Mouse (Mus musculus) cortical plate, adult 2 months (tissue): ENCODE measurements around the gene Enpp4. TPM values are rescaled to one million over a fixed set of nuclear protein-coding genes. Genes with fewer than 3 reads are reported as not detected.

Experiments
- H3K27ac ChIP-seq: fragments of 200-500 bp; 2 replicates; pipeline ENCODE4 v1.5.1; 2012; ENCODE audit warnings: low read length, control low read depth, inconsistent platforms; ENCODE audit not compliant: insufficient read depth
- H3K4me1 ChIP-seq: fragments of 200-500 bp; 2 replicates; pipeline ENCODE4 v1.6.1; 2011; ENCODE audit warnings: low read length; ENCODE audit not compliant: control insufficient read depth, insufficient read depth
- H3K4me3 ChIP-seq: fragments of 200-500 bp; 2 replicates; pipeline ENCODE4 v1.5.1; 2011; ENCODE audit warnings: mild to moderate bottlenecking, low read length, control low read depth; ENCODE audit not compliant: insufficient read depth
- CTCF ChIP-seq: fragments of 200-500 bp; IDR thresholded peaks from 2 replicates; pipeline ENCODE4 v1.5.1; 2011; ENCODE audit warnings: mild to moderate bottlenecking, control low read depth, low read length; ENCODE audit not compliant: insufficient read depth; ENCODE audit errors: extremely low read depth
- POLR2A ChIP-seq: fragments of 200-500 bp; IDR thresholded peaks from 2 replicates; pipeline ENCODE4 v1.6.1; 2011; ENCODE audit warnings: mild to moderate bottlenecking, low read length, control low read depth; ENCODE audit not compliant: insufficient read depth; ENCODE audit errors: extremely low read depth
- polyA plus RNA-seq: library from polyadenylated mRNA; depleted of rRNA; stranded (reverse); fragments of >200 nt; gene quantifications from 2 replicates; pipeline ENCODE4 v1.2.3, GENCODE M21; 2012

Enpp4 gene
- polyA plus RNA-seq, 1 experiment: 14.4 TPM

DNA sequence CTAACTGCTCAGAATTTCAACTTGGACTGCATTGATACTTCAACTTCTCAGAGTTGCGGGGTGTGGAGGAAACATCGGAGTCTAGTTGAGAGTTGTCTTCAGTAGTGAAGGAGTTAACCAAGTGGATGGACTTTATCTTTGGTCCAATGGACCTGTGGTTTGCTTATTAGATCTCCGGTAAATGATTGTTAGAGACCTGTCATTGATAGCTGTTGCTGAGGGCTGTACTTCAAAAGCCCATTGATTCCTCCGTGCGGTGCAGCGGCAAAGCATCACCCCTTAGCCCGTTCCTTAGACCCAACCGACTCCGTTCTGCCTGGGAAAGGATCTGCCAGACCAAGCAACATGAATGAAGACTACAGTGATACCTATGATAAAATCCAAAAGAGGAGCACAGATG, 28.9 kb upstream of the Enpp4 start:
- Histone ChIP-seq H3K27ac (no peak overlapping the region), H3K4me1 (no peaks in the 10 kb centered on the region), H3K4me3 (no peak overlapping the region)
- no peak for TF ChIP-seq POLR2A
- TF ChIP-seq CTCF: no peak

DNA sequence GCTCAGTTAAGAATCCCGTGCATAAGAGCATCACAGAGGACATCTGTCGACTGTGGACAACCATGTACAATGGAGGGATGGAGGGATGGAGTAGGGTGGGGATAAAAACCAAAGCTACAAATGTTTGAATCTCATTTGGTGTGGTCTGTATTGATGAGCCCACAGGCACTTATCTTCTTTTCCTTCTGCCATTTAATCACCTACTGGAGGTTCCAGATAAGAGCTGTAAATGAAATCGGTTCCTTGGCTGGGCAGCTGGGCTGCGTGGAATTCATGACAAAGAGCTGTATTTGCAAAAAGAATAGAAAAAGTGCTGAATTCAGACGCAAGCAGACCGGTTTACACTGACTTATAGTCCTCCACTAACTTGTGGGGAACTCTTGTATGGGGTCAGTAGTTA, 28.5 kb upstream of the Enpp4 start:
- H3K4me1 ChIP-seq: no peaks in the 10 kb centered on the region
- H3K4me3 ChIP-seq: no peak overlapping the region
- H3K27ac ChIP-seq: no peak overlapping the region
- no peak for TF ChIP-seq POLR2A
- TF ChIP-seq CTCF: no peak

DNA sequence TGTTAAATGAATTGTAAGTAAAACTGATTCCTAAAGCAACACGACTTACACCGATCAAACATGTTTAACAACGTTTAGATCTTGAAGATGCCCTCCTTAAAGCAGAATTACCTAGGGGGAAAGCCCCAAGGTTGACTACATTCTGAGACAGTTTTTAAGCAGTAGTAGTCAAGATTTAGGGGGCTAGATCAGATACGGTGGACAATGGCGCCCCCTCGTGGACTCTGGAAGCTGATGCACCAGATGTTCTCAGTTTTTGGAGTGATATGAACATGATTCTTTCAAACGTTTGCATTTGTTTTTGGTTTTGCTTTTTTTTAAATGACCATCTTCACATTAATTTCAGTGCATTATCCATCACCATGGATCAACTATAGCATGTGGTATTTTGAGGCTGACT, 24.8 kb upstream of the Enpp4 start:
- Histone ChIP-seq H3K4me3 (no peak overlapping the region), H3K27ac (no peak overlapping the region), H3K4me1 (no peaks in the 10 kb centered on the region)
- TF ChIP-seq POLR2A: no peak
- peak; percentile 87 for TF ChIP-seq CTCF

DNA sequence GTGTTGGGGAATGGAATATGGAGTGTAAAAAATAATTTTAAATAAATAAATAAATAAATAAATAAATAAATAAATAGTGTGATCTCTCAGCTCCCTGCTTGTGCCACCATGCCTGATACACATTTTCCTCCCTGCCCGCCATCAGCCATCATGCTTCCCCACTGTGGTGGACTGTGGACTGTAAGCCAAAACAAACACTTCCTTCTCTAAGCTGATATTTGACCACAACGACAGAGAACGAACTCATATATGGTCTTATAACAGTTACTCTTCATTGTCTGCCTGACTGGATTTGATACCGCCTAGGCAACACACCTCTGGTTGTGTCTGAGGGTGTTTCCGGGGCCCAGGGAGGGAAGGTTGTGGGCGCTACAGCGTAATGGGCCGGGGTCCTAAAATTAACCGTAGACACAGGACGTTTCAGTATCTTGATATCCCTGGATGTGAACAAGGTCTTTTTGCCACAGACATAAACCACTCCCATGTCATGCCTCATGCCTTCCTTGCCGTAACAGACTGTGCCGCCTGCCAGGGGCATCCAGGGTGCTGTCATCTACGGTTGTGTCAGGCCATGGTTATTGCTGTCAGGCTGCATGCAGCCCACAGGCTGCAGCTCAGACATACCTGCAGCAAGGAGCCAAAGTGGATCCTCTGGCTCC, 23.6 kb upstream of the Enpp4 start:
- TF ChIP-seq CTCF (no peak), POLR2A (no peak)
- H3K4me1 ChIP-seq: no peaks in the 10 kb centered on the region
- no peak overlapping the region for H3K4me3 ChIP-seq
- no peak overlapping the region for H3K27ac ChIP-seq

DNA sequence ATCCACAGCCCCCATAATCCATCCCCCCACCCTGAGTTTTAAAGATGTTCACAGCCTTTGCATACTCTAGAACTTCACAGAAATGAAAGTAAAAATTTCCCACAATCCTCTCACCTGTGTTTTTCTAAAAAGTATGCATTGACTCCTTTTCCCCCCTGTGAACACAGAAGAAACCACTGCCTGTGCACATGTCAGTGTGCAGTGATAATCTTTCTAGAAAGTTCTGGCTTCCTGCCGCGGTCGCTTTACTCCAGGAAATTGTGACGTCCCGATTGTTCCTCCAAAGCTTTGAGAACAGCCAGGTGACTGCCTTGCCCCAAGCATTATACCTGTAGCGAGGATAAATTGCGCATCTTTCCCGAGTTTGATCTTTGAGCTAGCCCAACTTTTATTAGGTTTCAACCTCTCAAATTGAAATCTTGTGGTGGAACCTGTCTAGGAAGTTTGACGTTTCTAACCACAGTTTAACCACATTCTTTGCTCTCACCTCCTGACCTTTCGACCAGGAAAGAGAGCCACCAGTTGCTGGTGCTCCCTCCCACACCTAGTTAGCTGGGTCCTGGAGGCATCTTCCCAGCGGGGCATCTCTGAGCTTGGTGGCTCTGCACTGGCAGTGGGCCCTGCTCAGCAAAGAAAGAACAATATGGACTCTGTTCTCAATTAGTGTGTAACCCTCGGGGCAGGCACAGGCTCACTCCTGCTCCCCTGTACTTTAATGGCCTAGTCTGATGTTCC, 15.9 kb upstream of the Enpp4 start:
- Histone ChIP-seq H3K4me1 (no peaks in the 10 kb centered on the region), H3K4me3 (no peak overlapping the region), H3K27ac (peak overlapping the region; percentile 65; the same call in 1 of the 2 replicates)
- no peak for TF ChIP-seq POLR2A
- no peak for TF ChIP-seq CTCF

DNA sequence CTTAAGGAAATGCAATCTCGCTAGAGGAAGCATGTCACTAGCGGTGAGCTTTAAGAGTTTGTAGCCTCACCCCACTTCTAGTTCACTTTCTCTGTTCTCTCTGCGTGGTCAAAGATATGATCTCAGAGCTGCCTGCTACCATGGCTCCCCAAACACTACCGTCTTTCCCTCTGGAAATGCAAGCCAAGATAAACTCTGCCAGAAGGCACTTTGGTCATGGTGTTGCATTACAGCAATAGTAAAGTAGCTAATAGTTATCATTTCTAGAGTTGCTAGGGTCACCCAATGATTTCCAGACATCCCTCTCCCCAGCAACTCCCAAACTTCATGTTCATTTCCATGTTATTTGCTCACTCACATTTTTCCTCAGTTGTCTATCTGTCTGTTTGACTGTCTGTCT, 12.6 kb upstream of the Enpp4 start:
- Histone ChIP-seq H3K4me1 (no peaks in the 10 kb centered on the region), H3K4me3 (no peak overlapping the region), H3K27ac (no peak overlapping the region)
- TF ChIP-seq POLR2A (no peak), CTCF (no peak)

DNA sequence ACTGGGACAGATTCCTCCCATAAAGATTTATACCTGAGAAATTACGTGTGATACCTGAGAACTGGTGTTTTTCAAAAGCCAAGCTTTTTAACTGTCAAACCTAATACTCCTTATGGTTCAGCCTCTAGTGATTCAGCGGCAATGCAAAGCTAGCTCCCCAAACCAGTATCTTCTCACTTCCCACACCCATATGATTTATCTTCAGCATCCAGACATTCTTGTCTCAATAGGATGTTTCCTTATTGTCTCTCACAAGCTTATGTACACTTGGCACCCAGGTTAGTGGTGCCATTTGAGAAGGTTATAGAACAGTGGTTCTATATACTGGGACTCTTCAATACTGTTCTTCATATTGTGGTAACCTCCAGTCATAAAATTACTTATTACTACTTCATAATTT, 12.1 kb upstream of the Enpp4 start:
- H3K4me3 ChIP-seq: no peak overlapping the region
- no peaks in the 10 kb centered on the region for H3K4me1 ChIP-seq
- no peak overlapping the region for H3K27ac ChIP-seq
- TF ChIP-seq POLR2A: no peak
- no peak for TF ChIP-seq CTCF

DNA sequence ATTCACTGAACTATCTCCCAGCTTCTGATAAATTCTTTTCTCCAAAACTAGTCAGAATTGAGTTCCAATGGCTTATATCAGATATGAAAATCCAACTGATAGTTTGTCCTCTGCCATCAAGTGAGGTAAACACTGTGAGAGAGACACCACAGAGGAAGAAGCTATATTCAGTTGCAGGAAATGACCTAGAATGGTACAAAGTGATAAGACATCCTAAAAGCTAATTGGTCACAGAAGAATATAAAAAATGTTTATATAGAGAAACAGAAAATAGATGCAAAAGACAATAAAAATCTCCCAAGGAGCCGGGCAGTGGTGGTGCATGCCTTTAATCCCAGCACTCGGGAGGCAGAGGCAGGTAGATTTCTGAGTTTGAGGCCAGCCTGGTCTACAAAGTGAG, 11.0 kb upstream of the Enpp4 start:
- TF ChIP-seq POLR2A: no peak
- TF ChIP-seq CTCF: no peak
- no peaks in the 10 kb centered on the region for H3K4me1 ChIP-seq
- no peak overlapping the region for H3K27ac ChIP-seq
- no peak overlapping the region for H3K4me3 ChIP-seq

DNA sequence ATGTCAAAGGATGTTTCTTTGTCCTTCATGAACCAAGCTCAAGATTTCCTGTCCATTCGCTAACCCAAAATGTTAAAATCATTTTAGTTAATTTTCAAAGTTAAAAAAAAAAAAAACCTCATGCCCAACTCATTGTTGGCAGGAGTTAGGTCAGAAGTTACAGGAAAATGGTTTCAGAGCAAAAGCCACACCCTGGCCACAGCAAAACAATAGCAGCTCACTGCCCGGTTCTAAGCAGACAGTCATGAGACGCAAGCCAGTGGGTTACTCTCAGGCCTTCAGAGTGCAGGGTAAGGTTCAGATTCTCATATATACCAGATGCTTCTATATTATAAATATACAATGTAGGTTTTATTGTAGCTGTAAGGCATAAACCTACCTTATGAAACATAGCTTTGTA, 2.7 kb upstream of the Enpp4 start:
- Histone ChIP-seq H3K27ac (peak overlapping the region; percentile 40; the same call in 1 of the 2 replicates), H3K4me3 (no peak overlapping the region), H3K4me1 (no peaks in the 10 kb centered on the region; the same call in 1 of the 2 replicates)
- TF ChIP-seq POLR2A (no peak), CTCF (no peak)

DNA sequence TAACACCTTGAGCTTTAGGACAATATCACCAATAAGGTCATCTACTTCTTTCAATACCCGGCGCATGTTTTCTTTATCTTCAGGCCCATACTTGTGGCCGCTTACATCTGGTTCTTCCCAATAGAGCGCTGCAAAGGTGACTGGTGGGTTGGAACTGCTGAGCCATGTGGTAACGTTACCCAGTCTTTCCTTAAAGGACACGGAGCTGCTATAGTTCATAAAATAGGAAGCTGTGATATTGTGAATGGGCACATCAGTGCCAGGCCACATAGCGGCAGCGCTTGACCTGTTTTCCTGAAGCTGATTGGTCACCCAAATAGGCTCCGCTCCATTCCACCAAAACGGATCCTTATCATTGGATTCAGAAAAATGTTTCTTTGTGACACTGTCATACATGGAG, 3.6 kb downstream of the Enpp4 start:
- TF ChIP-seq CTCF (no peak), POLR2A (no peak)
- H3K27ac ChIP-seq: no peak overlapping the region
- H3K4me3 ChIP-seq: no peak overlapping the region
- no peaks in the 10 kb centered on the region; the same call in 1 of the 2 replicates for H3K4me1 ChIP-seq

DNA sequence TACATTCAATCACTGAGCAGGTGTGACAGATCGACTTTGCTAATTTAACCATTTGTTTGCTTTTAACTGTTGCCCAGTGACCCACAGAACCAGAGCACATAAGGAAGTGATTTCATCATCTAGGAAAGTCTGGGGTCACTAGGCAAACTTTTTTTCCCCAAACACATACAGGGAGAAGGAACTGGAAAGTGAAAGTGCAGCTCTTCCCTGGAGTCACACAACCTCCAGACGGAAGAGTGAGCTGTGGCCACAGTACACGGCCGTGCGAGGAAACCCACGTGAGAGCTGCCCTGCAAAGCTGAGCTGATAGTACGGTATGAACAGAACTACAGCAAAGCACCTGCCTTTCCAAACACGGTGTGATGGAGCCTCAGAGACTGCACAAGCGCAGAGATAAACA, 4.7 kb downstream of the Enpp4 start:
- Histone ChIP-seq H3K27ac (no peak overlapping the region), H3K4me3 (no peak overlapping the region), H3K4me1 (no peaks in the 10 kb centered on the region; the same call in 1 of the 2 replicates)
- no peak for TF ChIP-seq POLR2A
- TF ChIP-seq CTCF: no peak
